Mouse (Mus musculus): ENCODE measurements at regions not wholly inside any gene's neighbourhood (a gene's known extent, or its start where the extent isn't known, plus 50 kb on each side); places are given as distances from the start of the nearest gene placed in this dataset.

DNA sequence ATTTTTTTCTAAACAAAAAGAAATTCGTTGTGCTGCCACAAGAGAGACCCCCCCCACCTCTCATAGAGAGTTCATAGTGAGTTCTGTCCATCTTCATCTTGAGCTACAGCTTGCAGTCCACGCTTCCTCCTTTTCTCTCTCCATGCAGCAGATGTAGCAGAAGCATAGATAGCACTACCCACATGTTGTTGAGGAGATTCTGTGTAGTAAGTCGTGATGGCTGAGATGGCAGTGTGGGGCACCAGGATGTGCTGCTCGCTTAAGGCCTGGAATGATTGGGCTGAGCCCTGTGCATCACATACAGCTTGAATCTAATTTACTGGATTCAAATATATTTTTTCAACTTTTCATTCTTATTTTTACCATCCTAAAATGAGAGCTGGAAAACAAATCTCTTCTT lies 184.4 kb upstream of the Ccn2 start:
- no peak for TF ChIP-seq CTCF (IDR thresholded peaks at IDR 0.05)
- no peak for TF ChIP-seq EP300 (IDR thresholded peaks at IDR 0.05)
